Mouse (Mus musculus) erythroblast, embryonic 14.5 days (primary cell): ENCODE data around the gene Socs3. TPM values are rescaled to one million over a fixed set of nuclear protein-coding genes. Genes with fewer than 3 reads are reported as not detected.

Experiments
- H3K27me3 ChIP-seq: 2 replicates; pipeline ENCODE4 v1.6.1; 2012; ENCODE audit warnings: inconsistent platforms; ENCODE audit not compliant: control insufficient read depth
- H3K36me3 ChIP-seq: 2 replicates; pipeline ENCODE4 v1.6.1; 2012; ENCODE audit warnings: mild to moderate bottlenecking, inconsistent platforms; ENCODE audit not compliant: control insufficient read depth
- H3K4me1 ChIP-seq: 2 replicates; pipeline ENCODE4 v1.6.1; 2012; ENCODE audit warnings: inconsistent platforms; ENCODE audit not compliant: control insufficient read depth
- H3K4me3 ChIP-seq: replicated peaks from 2 replicates; pipeline ENCODE3; 2012; ENCODE audit warnings: moderate library complexity, mild to moderate bottlenecking, inconsistent platforms
- H3K9me3 ChIP-seq: 2 replicates; pipeline ENCODE4 v1.6.1; 2012; ENCODE audit warnings: low read length, inconsistent platforms, mixed read lengths; ENCODE audit not compliant: control insufficient read depth
- GATA1 ChIP-seq: IDR thresholded peaks from 2 replicates; pipeline ENCODE4 v1.6.1; 2012; ENCODE audit warnings: low read length, inconsistent platforms, mixed read lengths
- TAL1 ChIP-seq: IDR thresholded peaks from 3 replicates; pipeline ENCODE4 v1.6.1; 2012; ENCODE audit warnings: low read length, inconsistent platforms, mixed read lengths
- polyA plus RNA-seq: library from polyadenylated mRNA; stranded (reverse); fragments of >175 nt; gene quantifications from 2 replicates; pipeline ENCODE4 v1.2.3, GENCODE M21; 2012

Socs3 gene
- polyA plus RNA-seq, 1 experiment: 2.0 TPM

- Histone ChIP-seq H3K4me3 (no peak overlapping the region), H3K36me3 (peaks cover 98% of the 10 kb centered on the region), H3K27me3 (no peaks in the 10 kb centered on the region), H3K9me3 (no peaks in the 10 kb centered on the region), H3K4me1 (peaks cover 40% of the 10 kb centered on the region)
- TF ChIP-seq GATA1: no peak
- TF ChIP-seq TAL1: no peak
These were observed 38.4 kb upstream of the Socs3 start for GRCm38 (mm10) chr11:118008144-118008805.

- no peaks in the 10 kb centered on the region for H3K9me3 ChIP-seq
- no peaks in the 10 kb centered on the region for H3K27me3 ChIP-seq
- H3K4me3 ChIP-seq: no peak overlapping the region
- H3K4me1 ChIP-seq: peaks cover 40% of the 10 kb centered on the region
- H3K36me3 ChIP-seq: peaks cover 97% of the 10 kb centered on the region
- TF ChIP-seq GATA1 (no peak), TAL1 (no peak)
These were observed 37.8 kb upstream of the Socs3 start for GRCm38 (mm10) chr11:118007460-118008143.

- H3K4me3 ChIP-seq: no peak overlapping the region
- H3K27me3 ChIP-seq: no peaks in the 10 kb centered on the region
- H3K9me3 ChIP-seq: no peaks in the 10 kb centered on the region
- H3K36me3 ChIP-seq: peaks cover 97% of the 10 kb centered on the region
- peaks cover 62% of the 10 kb centered on the region for H3K4me1 ChIP-seq
- no peak for TF ChIP-seq TAL1
- no peak for TF ChIP-seq GATA1
These were observed 34.4 kb upstream of the Socs3 start for GRCm38 (mm10) chr11:118004217-118004616.

GRCm38 (mm10) chr11:118003718-118004117, 33.9 kb upstream of the Socs3 start:
- TF ChIP-seq TAL1 (no peak), GATA1 (no peak)
- H3K27me3 ChIP-seq: no peaks in the 10 kb centered on the region
- no peak overlapping the region for H3K4me3 ChIP-seq
- H3K9me3 ChIP-seq: no peaks in the 10 kb centered on the region
- peaks cover 97% of the 10 kb centered on the region for H3K36me3 ChIP-seq
- peaks cover 62% of the 10 kb centered on the region for H3K4me1 ChIP-seq

- Histone ChIP-seq H3K4me1 (peaks cover 62% of the 10 kb centered on the region), H3K27me3 (no peaks in the 10 kb centered on the region), H3K4me3 (no peak overlapping the region), H3K9me3 (no peaks in the 10 kb centered on the region), H3K36me3 (peaks cover 97% of the 10 kb centered on the region)
- TF ChIP-seq GATA1 (no peak), TAL1 (no peak)
These were observed 33.3 kb upstream of the Socs3 start for GRCm38 (mm10) chr11:118003176-118003575.

GRCm38 (mm10) chr11:118000565-118001215, 30.8 kb upstream of the Socs3 start:
- H3K4me3 ChIP-seq: peak overlapping the region; percentile 48
- peaks cover 84% of the 10 kb centered on the region for H3K36me3 ChIP-seq

GRCm38 (mm10) chr11:118000083-118000482, 30.2 kb upstream of the Socs3 start:
- no peaks in the 10 kb centered on the region for H3K9me3 ChIP-seq
- H3K4me1 ChIP-seq: peaks cover 48% of the 10 kb centered on the region
- no peak overlapping the region for H3K4me3 ChIP-seq
- peaks cover 81% of the 10 kb centered on the region for H3K36me3 ChIP-seq
- H3K27me3 ChIP-seq: no peaks in the 10 kb centered on the region
- no peak for TF ChIP-seq TAL1

More at GRCm38 (mm10) chr11:118000565-118001215, 30.8 kb upstream of the Socs3 start:
- H3K27me3 ChIP-seq: no peaks in the 10 kb centered on the region
- peaks cover 43% of the 10 kb centered on the region for H3K4me1 ChIP-seq
- H3K9me3 ChIP-seq: no peaks in the 10 kb centered on the region
- TF ChIP-seq TAL1 (no peak), GATA1 (no peak; the same call in 1 of the 2 replicates)

GRCm38 (mm10) chr11:117999260-117999934, 29.6 kb upstream of the Socs3 start:
- H3K4me3 ChIP-seq: no peak overlapping the region
- H3K9me3 ChIP-seq: no peaks in the 10 kb centered on the region
- no peaks in the 10 kb centered on the region for H3K27me3 ChIP-seq
- H3K36me3 ChIP-seq: peaks cover 80% of the 10 kb centered on the region
- no peak for TF ChIP-seq GATA1
- no peak for TF ChIP-seq TAL1
- H3K4me1 ChIP-seq: peaks cover 54% of the 10 kb centered on the region

- TF ChIP-seq TAL1 (no peak), GATA1 (no peak)
- H3K36me3 ChIP-seq: peaks cover 78% of the 10 kb centered on the region
- H3K4me3 ChIP-seq: no peak overlapping the region
- no peaks in the 10 kb centered on the region for H3K9me3 ChIP-seq
- peaks cover 63% of the 10 kb centered on the region for H3K4me1 ChIP-seq
- H3K27me3 ChIP-seq: no peaks in the 10 kb centered on the region
These were observed 28.5 kb upstream of the Socs3 start for GRCm38 (mm10) chr11:117998356-117998755.
